ENCODE assay signal across 12 mouse cellular contexts in genomic region chr14:37950212-37950876, GRCm38 (mm10).
A peak's percentile ranks its signal among the peaks of the same experiment; 100 is the strongest.
DNase-seq lines count a peak whose midpoint lies in the region; ATAC-seq and TF ChIP-seq lines count a peak whose summit lies in the region.
"Had no signal": no experiment of that assay in that cellular context is flagged by ENCODE, and none has a peak within 500 bp of the region (broad histone marks: within the 10 kb centered on the region; RNA-seq: fewer than 3 reads in every experiment).

No protein-coding gene starts in this region.

- 90% methylated on average over 2 of the region's 2 CpGs for WGBS in liver, adult 2 months
- 80% methylated on average over 2 of the region's 2 CpGs for WGBS in liver, embryonic 11.5 days
- 88% methylated on average over 2 of the region's 2 CpGs for WGBS in hindbrain, postnatal 0 days

- no peaks in the 10 kb centered on the region for H3K36me3 ChIP-seq in liver, adult 2 months (ENCODE audit: control insufficient read depth, insufficient read depth, low read length)
- no peaks in the 10 kb centered on the region for H3K36me3 ChIP-seq in liver, embryonic 11.5 days (ENCODE audit: control insufficient read depth, insufficient read depth, low read length)
- no peaks in the 10 kb centered on the region for H3K36me3 ChIP-seq in hindbrain, postnatal 0 days (ENCODE audit: insufficient read depth, low read length)
- H3K36me3 ChIP-seq: midbrain, embryonic 10.5 days had no signal

- H3K4me3 ChIP-seq in liver, adult 2 months (ENCODE audit: insufficient read depth, low read depth, low read length): no peak overlapping the region
- H3K4me3 ChIP-seq in liver, embryonic 11.5 days (ENCODE audit: low read depth, low read length): no peak overlapping the region
- H3K4me3 ChIP-seq in hindbrain, postnatal 0 days (ENCODE audit: low read length): no peak overlapping the region
- H3K4me3 ChIP-seq: midbrain, embryonic 10.5 days had no signal

- TF ChIP-seq POLR2A in liver, adult 2 months (IDR thresholded peaks at IDR 0.05; ENCODE audit: extremely low read depth, insufficient read depth, low read length): no peak

- H3K27me3 ChIP-seq in liver, adult 2 months (ENCODE audit: control insufficient read depth, insufficient read depth, low read length): no peaks in the 10 kb centered on the region
- no peaks in the 10 kb centered on the region for H3K27me3 ChIP-seq in liver, embryonic 11.5 days (replicated peaks; ENCODE audit: control insufficient read depth, insufficient read depth, low read length)
- no peaks in the 10 kb centered on the region for H3K27me3 ChIP-seq in hindbrain, postnatal 0 days (ENCODE audit: insufficient read depth, low read length)

- H3K27ac ChIP-seq in liver, adult 2 months (replicated peaks; ENCODE audit: insufficient read depth, low read depth, low read length): no peak overlapping the region
- H3K27ac ChIP-seq in liver, embryonic 11.5 days (ENCODE audit: low read depth, low read length): no peak overlapping the region
- H3K27ac ChIP-seq in hindbrain, postnatal 0 days: no peak overlapping the region
- H3K27ac ChIP-seq: midbrain, embryonic 10.5 days had no signal

- no peaks in the 10 kb centered on the region for H3K9me3 ChIP-seq in liver, embryonic 11.5 days (ENCODE audit: control insufficient read depth, low read length)
- H3K9me3 ChIP-seq in hindbrain, postnatal 0 days (ENCODE audit: low read length): no peaks in the 10 kb centered on the region
- H3K9me3 ChIP-seq: midbrain, embryonic 10.5 days had no signal

- H3K79me2 ChIP-seq in liver, adult 2 months (ENCODE audit: control insufficient read depth, insufficient read depth, low read length): no peaks in the 10 kb centered on the region

- TF ChIP-seq CTCF in liver, adult 2 months (IDR thresholded peaks at IDR 0.05; ENCODE audit: low read depth, low read length): 0 out of 2 replicates have a peak, but pooled peaks have one; percentile 3
- TF ChIP-seq CTCF in hindbrain, postnatal 0 days (IDR thresholded peaks at IDR 0.05; ENCODE audit: low read depth): peak; percentile 66

- peak; percentile 59 to 70 for DNase-seq in cerebellum, postnatal 14 days
- no peak for DNase-seq in cerebellum, adult 11-12 months
- peak; percentile 16 for DNase-seq in liver, adult 2 months (ENCODE audit: extremely low read depth, low read depth, low spot score)
- DNase-seq in liver, embryonic 11.5 days (ENCODE audit: low spot score): no peak
- peak; percentile 1 for DNase-seq in NIH3T3 (ENCODE audit: low read depth)
- DNase-seq in hindbrain, postnatal 0 days (ENCODE audit: low spot score): peak; percentile 67
- DNase-seq in gastrocnemius, postnatal 25 days: no peak
- DNase-seq: heart, postnatal 10 days; liver; thymus, postnatal 14 days had no signal

- H3K4me1 ChIP-seq in liver, adult 2 months (ENCODE audit: control insufficient read depth, insufficient read depth, low read length): no peaks in the 10 kb centered on the region
- H3K4me1 ChIP-seq in liver, embryonic 11.5 days (replicated peaks; ENCODE audit: control insufficient read depth, insufficient read depth, low read length): no peaks in the 10 kb centered on the region
- H3K4me1 ChIP-seq in hindbrain, postnatal 0 days (ENCODE audit: insufficient read depth, low read length): no peaks in the 10 kb centered on the region
- H3K4me1 ChIP-seq: midbrain, embryonic 10.5 days had no signal

- H3K9ac ChIP-seq in liver, adult 2 months (ENCODE audit: low read depth, low read length): no peak overlapping the region
- H3K9ac ChIP-seq in liver, embryonic 11.5 days (ENCODE audit: low read depth, low read length): no peak overlapping the region
- H3K9ac ChIP-seq in hindbrain, postnatal 0 days (replicated peaks; ENCODE audit: low read length): no peak overlapping the region

- ATAC-seq in liver, embryonic 11.5 days (replicated peaks; ENCODE audit: low FRiP score): no peak
- ATAC-seq in hindbrain, postnatal 0 days: 0 out of 2 replicates have a peak, but pooled peaks have one; percentile 55
- no peak for ATAC-seq in megakaryocyte, adult 5-6 weeks (ENCODE audit: poor library complexity, severe bottlenecking)

- no peak overlapping the region for H3K4me2 ChIP-seq in liver, embryonic 11.5 days
- H3K4me2 ChIP-seq in hindbrain, postnatal 0 days (ENCODE audit: low read depth, low read length): no peak overlapping the region

Comparison
In these comparisons a context has a peak if more than half of its experiments do, and no peak if none do; other contexts are left out.
1. DNase-seq: peak in cerebellum, postnatal 14 days (2 of 2), liver, adult 2 months (single experiment), NIH3T3 (single experiment) and hindbrain, postnatal 0 days (single experiment); none in cerebellum, adult 11-12 months (single experiment), liver, embryonic 11.5 days (single experiment) and gastrocnemius, postnatal 25 days (single experiment).